Mouse (Mus musculus) MEL (cell line): ENCODE data around the gene Ifna9. TPM values are rescaled to one million over a fixed set of nuclear protein-coding genes. Genes with fewer than 3 reads are reported as not detected.

Experiments used
- DNase-seq: peaks from one replicate; pipeline ENCODE4 v3.0.0; 2011; ENCODE audit warnings: low read depth, low spot score
- H3K27ac ChIP-seq: 2 replicates; pipeline ENCODE4 v1.5.1; 2012; ENCODE audit warnings: low read depth, mild to moderate bottlenecking, control low read depth, low read length, moderate library complexity; ENCODE audit not compliant: control insufficient read depth
- H3K27me3 ChIP-seq, 2 experiments: fragments of 150-350 bp in 1 of 2; sonication (generic) in 1 of 2; 2 replicates each; pipeline ENCODE4 v1.6.1; 2012; ENCODE audit warnings: low read length in 2 of 2, mild to moderate bottlenecking in 2 of 2, improper control_type of control experiment in 1 of 2, moderate library complexity in 1 of 2; ENCODE audit not compliant: insufficient read depth in 2 of 2, control insufficient read depth in 1 of 2
- H3K36me3 ChIP-seq, 2 experiments: 2 replicates each; pipeline ENCODE4 v1.6.1; 2012 to 2014; ENCODE audit warnings: low read length in 2 of 2, improper control_type of control experiment in 1 of 2, inconsistent platforms in 1 of 2, mild to moderate bottlenecking in 1 of 2; ENCODE audit not compliant: insufficient read depth in 2 of 2, control insufficient read depth in 1 of 2
- H3K4me1 ChIP-seq, 2 experiments: fragments of 150-350 bp in 1 of 2; sonication (generic) in 1 of 2; 2 replicates each; pipeline ENCODE4 v1.6.1; 2012; ENCODE audit warnings: low read length in 2 of 2, improper control_type of control experiment in 1 of 2, mild to moderate bottlenecking in 1 of 2; ENCODE audit not compliant: insufficient read depth in 2 of 2, control insufficient read depth in 1 of 2
- H3K4me3 ChIP-seq, 2 experiments: fragments of 150-350 bp in 1 of 2; sonication (generic) in 1 of 2; 2 replicates each; pipeline ENCODE4 v1.5.1; 2012; ENCODE audit warnings: low read depth in 2 of 2, low read length in 2 of 2, mild to moderate bottlenecking in 2 of 2, moderate library complexity in 2 of 2, control low read depth in 1 of 2, improper control_type of control experiment in 1 of 2; ENCODE audit not compliant: control insufficient read depth in 1 of 2, insufficient read depth in 1 of 2
- H3K79me2 ChIP-seq: 2 replicates; pipeline ENCODE4 v1.6.1; 2012; ENCODE audit warnings: mild to moderate bottlenecking, low read length, moderate library complexity; ENCODE audit not compliant: control insufficient read depth, poor library complexity, insufficient read depth
- H3K9ac ChIP-seq: 2 replicates; pipeline ENCODE4 v1.6.1; 2012; ENCODE audit warnings: low read depth, mild to moderate bottlenecking, control low read depth, low read length, moderate library complexity; ENCODE audit not compliant: control insufficient read depth, poor library complexity, severe bottlenecking
- H3K9me3 ChIP-seq: fragments of 150-350 bp; sonication (generic); replicated peaks from 2 replicates; pipeline ENCODE4 v1.6.1; 2012; ENCODE audit warnings: mild to moderate bottlenecking, low read length, improper control_type of control experiment, moderate library complexity; ENCODE audit not compliant: insufficient read depth
- BHLHE40 ChIP-seq: IDR thresholded peaks from 2 replicates; pipeline ENCODE4 v1.6.1; 2012; ENCODE audit warnings: low read depth, mild to moderate bottlenecking, inconsistent platforms, low read length, improper control_type of control experiment, borderline replicate concordance
- CHD2 ChIP-seq: IDR thresholded peaks from 2 replicates; pipeline ENCODE4 v1.6.1; 2011; ENCODE audit warnings: low read length, improper control_type of control experiment
- CTCF ChIP-seq, 3 experiments: IDR thresholded peaks in 2 of 3; conservative IDR thresholded peaks in 1 of 3; 2 replicates each; pipeline ENCODE4 v1.5.1; 2011 to 2012; ENCODE audit warnings: low read length in 3 of 3, low read depth in 2 of 3, mild to moderate bottlenecking in 2 of 3, improper control_type of control experiment in 1 of 3, inconsistent platforms in 1 of 3, mixed read lengths in 1 of 3, moderate library complexity in 1 of 3; ENCODE audit not compliant: control insufficient read depth in 1 of 3, insufficient read depth in 1 of 3, poor library complexity in 1 of 3, severe bottlenecking in 1 of 3
- E2F4 ChIP-seq: IDR thresholded peaks from 2 replicates; pipeline ENCODE4 v1.6.1; 2011; ENCODE audit warnings: low read depth, low read length, improper control_type of control experiment, borderline replicate concordance
- EP300 ChIP-seq, 2 experiments: IDR thresholded peaks; 2 replicates each; pipeline ENCODE4 v1.6.1; 2011; ENCODE audit warnings: improper control_type of control experiment in 2 of 2, low read length in 2 of 2, low read depth in 1 of 2, mild to moderate bottlenecking in 1 of 2
- ETS1 ChIP-seq: IDR thresholded peaks from 2 replicates; pipeline ENCODE4 v1.6.1; 2012; ENCODE audit warnings: low read depth, mild to moderate bottlenecking, inconsistent platforms, low read length, improper control_type of control experiment, moderate library complexity
- GABPA ChIP-seq: IDR thresholded peaks from 2 replicates; pipeline ENCODE4 v1.6.1; 2012; ENCODE audit warnings: low read depth, mild to moderate bottlenecking, inconsistent platforms, low read length, improper control_type of control experiment, moderate library complexity
- GATA1 ChIP-seq: IDR thresholded peaks from 2 replicates; pipeline ENCODE4 v1.6.1; 2011; ENCODE audit warnings: low read depth, low read length, improper control_type of control experiment
- JUND ChIP-seq: IDR thresholded peaks from 2 replicates; pipeline ENCODE4 v1.6.1; 2011; ENCODE audit warnings: low read depth, mild to moderate bottlenecking, improper control_type of control experiment, low read length
- KAT2A ChIP-seq: conservative IDR thresholded peaks from 2 replicates; pipeline ENCODE4 v1.6.1; 2012; ENCODE audit warnings: low read depth, low read length, improper control_type of control experiment, inconsistent platforms
- MAFK ChIP-seq: IDR thresholded peaks from 2 replicates; pipeline ENCODE4 v1.6.1; 2011; ENCODE audit warnings: low read depth, mild to moderate bottlenecking, low read length, improper control_type of control experiment, borderline replicate concordance
- MAX ChIP-seq: IDR thresholded peaks from 2 replicates; pipeline ENCODE4 v1.6.1; 2011; ENCODE audit warnings: low read length, improper control_type of control experiment
- MAZ ChIP-seq: IDR thresholded peaks from 2 replicates; pipeline ENCODE4 v1.6.1; 2012; ENCODE audit warnings: low read depth, mild to moderate bottlenecking, inconsistent platforms, low read length, improper control_type of control experiment
- MEF2A ChIP-seq: IDR thresholded peaks from 2 replicates; pipeline ENCODE4 v1.6.1; 2014; ENCODE audit warnings: low read depth, mild to moderate bottlenecking, inconsistent platforms, low read length, improper control_type of control experiment; ENCODE audit not compliant: poor library complexity, insufficient replicate concordance, severe bottlenecking; ENCODE audit errors: extremely low read depth
- MXI1 ChIP-seq: IDR thresholded peaks from 2 replicates; pipeline ENCODE4 v1.6.1; 2011; ENCODE audit warnings: mild to moderate bottlenecking, low read depth, low read length, improper control_type of control experiment
- MYB ChIP-seq: IDR thresholded peaks from 2 replicates; pipeline ENCODE4 v1.6.1; 2011; ENCODE audit warnings: mild to moderate bottlenecking, low read depth, low read length, improper control_type of control experiment
- MYC ChIP-seq: IDR thresholded peaks from 2 replicates; pipeline ENCODE4 v1.6.1; 2011; ENCODE audit warnings: low read depth, mild to moderate bottlenecking, low read length, improper control_type of control experiment, moderate library complexity
- NELFE ChIP-seq: IDR thresholded peaks from 2 replicates; pipeline ENCODE4 v1.6.1; 2011; ENCODE audit warnings: low read depth, low read length, improper control_type of control experiment
- NRF1 ChIP-seq: IDR thresholded peaks from 2 replicates; pipeline ENCODE4 v1.6.1; 2014; ENCODE audit warnings: low read depth, mild to moderate bottlenecking, inconsistent platforms, low read length, improper control_type of control experiment, moderate library complexity; ENCODE audit not compliant: poor library complexity, insufficient read depth, severe bottlenecking
- POLR2AphosphoS2 ChIP-seq: IDR thresholded peaks from 2 replicates; pipeline ENCODE4 v1.6.1; 2011; ENCODE audit warnings: low read length, improper control_type of control experiment
- POLR2AphosphoS5 ChIP-seq: IDR thresholded peaks from 2 replicates; pipeline ENCODE4 v1.6.1; 2012; ENCODE audit warnings: low read depth, borderline replicate concordance, mild to moderate bottlenecking, inconsistent platforms, low read length, moderate library complexity, mixed read lengths
- RAD21 ChIP-seq: IDR thresholded peaks from 2 replicates; pipeline ENCODE4 v1.6.1; 2011; ENCODE audit warnings: mild to moderate bottlenecking, low read depth, low read length, improper control_type of control experiment
- RCOR1 ChIP-seq: IDR thresholded peaks from 2 replicates; pipeline ENCODE4 v1.6.1; 2012; ENCODE audit warnings: low read depth, mild to moderate bottlenecking, inconsistent platforms, low read length, improper control_type of control experiment
- SIN3A ChIP-seq: IDR thresholded peaks from 2 replicates; pipeline ENCODE4 v1.6.1; 2012; ENCODE audit warnings: low read length, improper control_type of control experiment, inconsistent platforms
- SMC3 ChIP-seq: IDR thresholded peaks from 2 replicates; pipeline ENCODE4 v1.6.1; 2011; ENCODE audit warnings: low read depth, low read length, improper control_type of control experiment
- TAL1 ChIP-seq: IDR thresholded peaks from 2 replicates; pipeline ENCODE4 v1.6.1; 2012; ENCODE audit warnings: mild to moderate bottlenecking, inconsistent platforms, low read length, moderate library complexity, mixed read lengths
- TBP ChIP-seq: IDR thresholded peaks from 2 replicates; pipeline ENCODE4 v1.8.0; 2011; ENCODE audit warnings: low read depth, low read length, improper control_type of control experiment
- TCF12 ChIP-seq: IDR thresholded peaks from 2 replicates; pipeline ENCODE4 v1.6.1; 2014; ENCODE audit warnings: low read depth, mild to moderate bottlenecking, inconsistent platforms, low read length, improper control_type of control experiment, moderate library complexity
- UBTF ChIP-seq: IDR thresholded peaks from 2 replicates; pipeline ENCODE4 v1.6.1; 2012; ENCODE audit warnings: low read depth, mild to moderate bottlenecking, inconsistent platforms, low read length, improper control_type of control experiment, moderate library complexity, borderline replicate concordance; ENCODE audit not compliant: insufficient read depth
- USF1 ChIP-seq: IDR thresholded peaks from 2 replicates; pipeline ENCODE4 v1.6.1; 2014; ENCODE audit warnings: low read depth, mild to moderate bottlenecking, inconsistent platforms, low read length, improper control_type of control experiment, moderate library complexity
- USF2 ChIP-seq, 2 experiments: IDR thresholded peaks; 2 replicates each; pipeline ENCODE4 v1.6.1; 2011 to 2012; ENCODE audit warnings: improper control_type of control experiment in 2 of 2, low read length in 2 of 2, borderline replicate concordance in 1 of 2, inconsistent platforms in 1 of 2, low read depth in 1 of 2, mild to moderate bottlenecking in 1 of 2; ENCODE audit not compliant: insufficient read depth in 1 of 2
- ZC3H11A ChIP-seq: IDR thresholded peaks from 2 replicates; pipeline ENCODE4 v1.6.1; 2012; ENCODE audit warnings: low read depth, mild to moderate bottlenecking, inconsistent platforms, low read length, improper control_type of control experiment
- ZKSCAN1 ChIP-seq: IDR thresholded peaks from 2 replicates; pipeline ENCODE4 v1.6.1; 2012; ENCODE audit warnings: low read depth, mild to moderate bottlenecking, inconsistent platforms, low read length, improper control_type of control experiment, moderate library complexity
- ZMIZ1 ChIP-seq: IDR thresholded peaks from 2 replicates; pipeline ENCODE4 v1.6.1; 2012; ENCODE audit warnings: low read depth, mild to moderate bottlenecking, inconsistent platforms, low read length, improper control_type of control experiment, moderate library complexity
- ZNF384 ChIP-seq: IDR thresholded peaks from 2 replicates; pipeline ENCODE4 v1.6.1; 2012; ENCODE audit warnings: low read depth, mild to moderate bottlenecking, inconsistent platforms, low read length, improper control_type of control experiment
- polyA plus RNA-seq, 2 experiments: library from polyadenylated mRNA; stranded (reverse) in 1 of 2; unstranded in 1 of 2; fragments of >175 nt in 1 of 2; fragments of >200 nt in 1 of 2; gene quantifications; 2 replicates each; pipeline versions ENCODE4 v1.2.1 to v1.2.4; 2012; ENCODE audit warnings: low replicate concordance in 2 of 2, low read depth in 1 of 2; ENCODE audit not compliant: insufficient read length in 2 of 2, insufficient read depth in 1 of 2, missing spikeins in 1 of 2
- total RNA-seq: library from RNA; depleted of rRNA; stranded (reverse); fragments of 300-350 nt; gene quantifications from 2 replicates; pipeline ENCODE4 v1.2.3, GENCODE M21; 2012

The Ifna9 gene
- total and polyA plus RNA-seq, 3 experiments: not detected

GRCm38 (mm10) chr4:88550161-88550945 is 41.8 kb downstream of the Ifna9 start:
- Histone ChIP-seq H3K9ac (peak overlapping the region; percentile 35), H3K36me3 (peaks cover 0 to 2% of the 10 kb centered on the region in 2 experiments; a peak in 2 of 4 replicates), H3K27ac (no peak overlapping the region), H3K4me3 (peak overlapping the region; percentile 67 to 91), H3K79me2 (no peaks in the 10 kb centered on the region), H3K27me3 (peaks cover 0 to 2% of the 10 kb centered on the region in 2 experiments; a peak in 2 of 4 replicates), H3K9me3 (no peaks in the 10 kb centered on the region), H3K4me1 (peaks cover 2 to 3% of the 10 kb centered on the region in 2 experiments; a peak in 1 of 4 replicates)
- peak; percentile 94 for DNase-seq
- TF ChIP-seq KAT2A: no peak
- peak; percentile 80 for TF ChIP-seq SMC3
- TF ChIP-seq MYB: no peak
- peak; percentile 42 for TF ChIP-seq RAD21
- 0 out of 2 replicates have a peak, but pooled peaks have one; percentile 35 for TF ChIP-seq MYC
- TF ChIP-seq EP300 (IDR thresholded peaks at IDR 0.05; ENCODE audit: low read depth in 1 of 2, low read length in 2 of 2): no peak; a peak in 1 of 4 replicates
- peak; percentile 16; the same call in 1 of the 2 replicates for TF ChIP-seq NRF1
- TF ChIP-seq TBP: 0 out of 2 replicates have a peak, but pooled peaks have one; percentile 38
- TF ChIP-seq USF1: peak; percentile 86
- peak; percentile 46; the same call in 1 of the 2 replicates for TF ChIP-seq MXI1
- TF ChIP-seq BHLHE40: 0 out of 2 replicates have a peak, but pooled peaks have one; percentile 27
- peak; percentile 17; the same call in 1 of the 2 replicates for TF ChIP-seq ZC3H11A
- no peak for TF ChIP-seq E2F4
- peak; percentile 77 to 93 (median 89) for TF ChIP-seq CTCF (IDR thresholded peaks at IDR 0.05 in 2 of 3, conservative IDR thresholded peaks at IDR 0.05 in 1 of 3; ENCODE audit: control insufficient read depth in 1 of 3, insufficient read depth in 1 of 3, low read depth in 2 of 3, low read length in 3 of 3, poor library complexity in 1 of 3, severe bottlenecking in 1 of 3)
- TF ChIP-seq TAL1: no peak
- no peak for TF ChIP-seq ZNF384
- no peak for TF ChIP-seq JUND
- TF ChIP-seq GABPA: no peak
- no peak for TF ChIP-seq TCF12
- no peak for TF ChIP-seq POLR2AphosphoS2
- no peak for TF ChIP-seq ZKSCAN1
- TF ChIP-seq MAZ: 0 out of 2 replicates have a peak, but pooled peaks have one; percentile 43
- TF ChIP-seq SIN3A: peak; percentile 72
- TF ChIP-seq CHD2: no peak
- no peak for TF ChIP-seq POLR2AphosphoS5
- TF ChIP-seq NELFE: no peak
- TF ChIP-seq UBTF: no peak
- TF ChIP-seq ZMIZ1: no peak
- peak; percentile 53 for TF ChIP-seq MAX
- no peak for TF ChIP-seq MAFK
- TF ChIP-seq ETS1: peak; percentile 77
- 0 out of 4 replicates have a peak, but pooled peaks of 1 of the 2 experiments have one; percentile 27 for TF ChIP-seq USF2 (IDR thresholded peaks at IDR 0.05; ENCODE audit: borderline replicate concordance in 1 of 2, insufficient read depth in 1 of 2, low read depth in 1 of 2, low read length in 2 of 2)
- peak; percentile 53 for TF ChIP-seq RCOR1
- 0 out of 2 replicates have a peak, but pooled peaks have one; percentile 3 for TF ChIP-seq GATA1
- no peak for TF ChIP-seq MEF2A
